Mouse (Mus musculus) cortical plate, adult 2 months (tissue): ENCODE measurements around the gene Tubgcp3. TPM values are rescaled to one million over a fixed set of nuclear protein-coding genes. Genes with fewer than 3 reads are reported as not detected.
"Not testable (repeated sequence)": the region's sequence is repeated elsewhere in the genome, so short reads cannot be mapped to it uniquely, and the experiment has no call there.

Experiments used
- H3K27ac ChIP-seq: fragments of 200-500 bp; 2 replicates; pipeline ENCODE4 v1.5.1; 2012; ENCODE audit warnings: low read length, control low read depth, inconsistent platforms; ENCODE audit not compliant: insufficient read depth
- H3K4me1 ChIP-seq: fragments of 200-500 bp; 2 replicates; pipeline ENCODE4 v1.6.1; 2011; ENCODE audit warnings: low read length; ENCODE audit not compliant: control insufficient read depth, insufficient read depth
- H3K4me3 ChIP-seq: fragments of 200-500 bp; 2 replicates; pipeline ENCODE4 v1.5.1; 2011; ENCODE audit warnings: mild to moderate bottlenecking, low read length, control low read depth; ENCODE audit not compliant: insufficient read depth
- CTCF ChIP-seq: fragments of 200-500 bp; IDR thresholded peaks from 2 replicates; pipeline ENCODE4 v1.5.1; 2011; ENCODE audit warnings: mild to moderate bottlenecking, control low read depth, low read length; ENCODE audit not compliant: insufficient read depth; ENCODE audit errors: extremely low read depth
- POLR2A ChIP-seq: fragments of 200-500 bp; IDR thresholded peaks from 2 replicates; pipeline ENCODE4 v1.6.1; 2011; ENCODE audit warnings: mild to moderate bottlenecking, low read length, control low read depth; ENCODE audit not compliant: insufficient read depth; ENCODE audit errors: extremely low read depth
- polyA plus RNA-seq: library from polyadenylated mRNA; depleted of rRNA; stranded (reverse); fragments of >200 nt; gene quantifications from 2 replicates; pipeline ENCODE4 v1.2.3, GENCODE M21; 2012

Tubgcp3 gene
- polyA plus RNA-seq, 1 experiment: 52.7 TPM

DNA sequence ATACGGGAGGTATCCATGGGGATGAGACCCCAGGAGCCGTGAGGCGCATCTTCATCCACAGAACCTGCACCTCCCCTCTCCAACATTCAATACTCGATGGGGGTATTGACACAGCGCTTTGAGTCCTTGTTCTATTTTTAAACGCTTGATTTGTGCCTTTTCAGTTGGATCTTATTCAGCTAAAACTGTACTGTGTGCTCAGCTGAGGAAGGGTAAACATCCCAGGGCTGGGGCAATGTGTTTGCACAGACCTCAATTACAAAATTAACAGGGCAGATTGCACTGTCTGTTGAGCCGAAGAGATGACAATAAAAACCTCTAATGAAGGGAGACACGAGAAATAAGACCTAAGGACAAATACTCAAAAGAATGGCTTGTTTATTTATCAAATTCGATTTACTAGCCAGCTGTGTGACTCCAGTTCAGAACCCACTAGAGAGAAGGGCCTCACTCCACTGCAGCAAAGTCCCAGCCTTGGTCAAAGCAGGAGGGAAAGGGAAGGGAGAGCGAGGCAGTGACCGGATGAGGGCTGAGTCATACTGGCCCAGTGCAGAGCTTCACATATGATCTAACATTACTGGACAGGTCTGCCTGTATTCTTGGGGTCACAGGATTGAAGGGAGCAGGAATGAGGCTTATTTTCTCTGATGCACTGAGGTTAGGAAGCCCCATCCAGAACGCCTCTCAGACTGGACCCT is 62.1 kb downstream of the Tubgcp3 start:
- Histone ChIP-seq H3K27ac (no peak overlapping the region), H3K4me1 (no peaks in the 10 kb centered on the region), H3K4me3 (no peak overlapping the region)
- no peak for TF ChIP-seq CTCF
- no peak for TF ChIP-seq POLR2A

DNA sequence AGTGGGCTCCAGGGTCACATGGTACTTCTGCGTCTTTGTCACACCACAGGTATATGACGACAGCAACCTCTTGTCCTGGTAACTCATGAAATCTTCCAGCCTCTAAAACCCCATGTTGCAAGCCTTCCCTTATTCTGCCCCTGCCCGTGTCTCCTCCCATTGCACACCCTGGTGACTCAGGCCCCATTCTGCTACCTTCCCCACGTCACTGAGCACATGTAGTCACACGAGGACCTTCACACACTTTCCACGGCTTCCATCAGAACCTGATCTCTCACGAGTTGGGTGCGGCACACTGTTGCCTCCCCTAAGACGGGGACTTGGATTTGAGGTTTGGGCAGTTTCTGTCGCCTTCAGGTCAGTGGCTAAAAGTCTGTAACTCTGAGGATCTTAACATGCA is 63.2 kb downstream of the Tubgcp3 start:
- Histone ChIP-seq H3K27ac (no peak overlapping the region), H3K4me1 (no peaks in the 10 kb centered on the region), H3K4me3 (no peak overlapping the region)
- TF ChIP-seq CTCF: no peak

DNA sequence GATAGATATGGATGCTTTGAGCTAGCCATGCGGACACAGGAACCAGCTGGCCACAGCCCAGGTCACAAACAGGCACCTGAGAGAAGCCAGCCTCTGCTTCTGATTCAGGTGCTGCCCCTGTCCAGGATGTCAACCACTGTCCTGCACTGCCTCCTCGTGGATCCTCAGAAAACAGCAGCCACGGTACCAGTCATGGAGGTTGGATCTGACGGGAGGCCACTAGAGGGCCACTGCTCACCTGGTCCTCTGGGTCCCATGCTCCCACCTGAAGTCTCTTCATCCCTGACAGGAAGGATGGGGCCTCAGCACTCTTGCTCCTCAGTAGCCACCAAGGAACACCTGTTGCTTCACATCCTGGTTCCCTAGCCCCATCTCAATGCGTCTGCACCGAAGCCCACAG is 64.8 kb downstream of the Tubgcp3 start:
- Histone ChIP-seq H3K27ac (no peak overlapping the region), H3K4me3 (no peak overlapping the region), H3K4me1 (no peaks in the 10 kb centered on the region)
- TF ChIP-seq POLR2A: no peak
- peak; percentile 100 for TF ChIP-seq CTCF

DNA sequence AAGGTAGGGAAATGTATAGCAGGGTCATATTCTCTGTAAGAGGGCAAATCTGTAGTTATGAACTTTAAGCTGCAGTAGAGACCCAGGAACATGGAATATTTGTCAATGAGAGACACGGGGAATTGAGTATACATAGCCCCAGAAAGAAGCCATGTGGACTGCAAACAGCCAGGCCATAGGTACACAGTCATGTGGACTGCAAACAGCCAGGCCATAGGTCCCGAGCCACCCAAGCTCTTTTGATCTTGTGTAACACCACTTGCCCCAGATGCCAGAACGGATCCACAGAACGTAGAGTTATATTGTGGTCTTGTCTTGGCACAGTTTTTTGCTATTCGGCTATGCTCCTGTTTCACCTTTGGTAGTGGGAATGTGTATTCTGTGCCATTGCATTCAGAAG is 88.3 kb downstream of the Tubgcp3 start:
- Histone ChIP-seq H3K4me3 (no peak overlapping the region), H3K4me1 (no peaks in the 10 kb centered on the region), H3K27ac (no peak overlapping the region)
- TF ChIP-seq CTCF (no peak), POLR2A (no peak)

DNA sequence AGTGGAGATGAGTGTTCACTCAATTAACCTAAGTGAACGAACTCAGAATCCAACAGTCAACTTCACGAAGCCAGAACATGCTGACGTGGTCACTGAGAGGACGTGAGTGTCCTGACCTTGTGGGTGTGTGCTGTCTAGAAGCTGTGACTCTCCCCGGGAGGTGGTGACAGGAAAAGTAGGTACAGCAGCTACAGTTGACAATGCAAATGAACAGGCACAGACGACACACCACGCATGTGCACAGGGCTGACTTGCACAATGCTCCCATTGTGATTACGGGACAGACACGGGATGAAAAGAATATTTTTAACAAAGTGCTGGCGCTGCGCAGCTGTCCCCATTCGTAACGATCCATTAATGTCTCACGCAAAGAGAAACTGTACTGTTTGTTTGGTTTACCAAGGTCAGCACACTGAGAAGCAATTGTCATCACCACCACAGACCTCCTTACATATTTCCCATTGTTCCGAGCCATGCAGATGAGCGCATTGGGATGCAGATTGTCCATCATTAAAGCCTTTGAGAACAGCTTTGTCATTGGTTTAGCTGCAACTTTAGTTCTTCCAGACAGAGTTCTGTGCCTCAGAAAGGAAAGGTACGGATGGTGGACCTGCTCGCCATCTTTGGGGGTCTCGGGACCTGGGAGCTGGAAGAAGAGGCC is 92.6 kb downstream of the Tubgcp3 start:
- H3K4me1 ChIP-seq, H3K27ac ChIP-seq: not testable (repeated sequence)

DNA sequence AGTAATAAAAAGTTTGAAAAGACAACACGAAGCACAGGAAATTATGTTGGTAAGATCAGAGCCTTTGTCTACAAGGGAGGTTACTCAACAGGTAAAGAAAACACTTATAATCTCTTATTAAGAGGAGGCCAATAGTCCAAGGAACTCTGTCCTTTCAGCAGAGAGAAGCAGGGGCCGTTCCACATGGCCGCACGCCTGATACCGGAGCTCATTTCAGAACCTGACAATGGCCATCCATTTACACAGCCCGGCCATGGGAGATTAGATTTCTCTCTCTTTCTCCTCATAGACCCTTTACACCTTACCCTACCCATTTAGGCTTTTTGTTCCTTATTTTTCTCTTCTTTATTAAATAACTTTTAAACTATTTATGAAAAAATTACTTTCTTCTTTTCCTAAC is 95.3 kb downstream of the Tubgcp3 start:
- Histone ChIP-seq H3K27ac (no peak overlapping the region), H3K4me1 (no peaks in the 10 kb centered on the region), H3K4me3 (no peak overlapping the region)
- TF ChIP-seq POLR2A (no peak), CTCF (no peak)

More for the DNA sequence above, 92.6 kb downstream of the Tubgcp3 start:
- not testable (repeated sequence) for H3K4me3 ChIP-seq

DNA sequence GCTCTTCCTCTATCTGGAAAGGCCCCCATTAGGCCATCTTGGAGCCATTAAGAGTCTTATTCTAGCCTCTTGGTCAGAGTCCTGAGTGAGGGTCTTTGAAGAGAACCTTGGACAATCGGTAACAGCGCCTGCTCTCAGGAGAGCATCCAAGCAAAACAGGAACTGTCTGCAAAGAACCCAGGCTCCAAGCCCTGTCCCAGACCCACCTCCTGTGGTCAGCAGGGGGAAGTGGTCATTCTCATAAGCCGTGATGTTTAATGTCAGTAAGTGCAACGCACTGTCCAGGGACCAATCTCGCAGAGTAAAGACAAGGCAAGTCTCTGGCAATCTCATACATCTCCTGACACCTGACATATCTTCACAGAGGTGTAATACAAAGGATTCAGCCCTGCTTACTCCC is 96.0 kb downstream of the Tubgcp3 start:
- TF ChIP-seq CTCF (no peak), POLR2A (no peak)
- Histone ChIP-seq H3K4me3 (no peak overlapping the region), H3K4me1 (no peaks in the 10 kb centered on the region), H3K27ac (no peak overlapping the region)

DNA sequence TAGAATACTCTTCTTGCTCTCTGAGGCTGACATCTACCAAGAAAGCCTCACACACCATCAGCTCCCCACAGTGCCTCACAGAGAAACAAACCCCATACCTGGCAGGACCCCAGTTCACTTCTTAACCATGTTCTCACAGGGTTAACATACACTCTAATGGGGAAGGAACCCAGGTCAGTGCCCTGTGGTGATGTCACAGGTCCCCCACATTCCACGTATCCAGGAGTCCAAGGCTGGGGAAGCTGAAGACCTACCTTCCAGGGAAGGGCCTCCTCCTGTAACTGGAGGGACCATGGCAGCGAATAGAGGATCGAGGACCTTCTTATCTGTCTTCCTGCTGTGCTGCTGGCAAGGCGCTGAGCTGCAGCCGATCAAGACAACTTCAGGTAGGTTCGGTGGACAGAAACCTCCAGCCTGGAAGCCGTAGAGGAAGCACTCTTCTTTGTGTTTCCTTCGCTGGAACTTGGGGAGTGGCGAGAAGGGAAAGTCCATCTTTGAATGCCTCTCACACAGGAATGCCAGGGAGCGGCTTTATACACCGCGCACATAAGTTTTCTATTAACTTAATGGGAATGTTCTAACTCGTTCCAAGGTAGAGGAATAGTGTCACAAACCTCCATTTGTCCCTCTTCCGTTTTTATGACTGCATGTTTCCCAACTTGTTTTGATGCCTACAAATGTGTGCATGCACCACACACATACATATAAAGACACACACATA is 99.1 kb downstream of the Tubgcp3 start, which contains the start of gene Spaca7:
Gene Spaca7, plus strand, starts transcription at position 216 of the 721 bp plus-strand sequence.
- H3K4me3 ChIP-seq: no peak within 1 kb of the TSS
- TF ChIP-seq CTCF: no peak
- TF ChIP-seq POLR2A: no peak
- H3K27ac ChIP-seq: no peak within 1 kb of the TSS
- H3K4me1 ChIP-seq: no peaks in the 10 kb centered on the region

DNA sequence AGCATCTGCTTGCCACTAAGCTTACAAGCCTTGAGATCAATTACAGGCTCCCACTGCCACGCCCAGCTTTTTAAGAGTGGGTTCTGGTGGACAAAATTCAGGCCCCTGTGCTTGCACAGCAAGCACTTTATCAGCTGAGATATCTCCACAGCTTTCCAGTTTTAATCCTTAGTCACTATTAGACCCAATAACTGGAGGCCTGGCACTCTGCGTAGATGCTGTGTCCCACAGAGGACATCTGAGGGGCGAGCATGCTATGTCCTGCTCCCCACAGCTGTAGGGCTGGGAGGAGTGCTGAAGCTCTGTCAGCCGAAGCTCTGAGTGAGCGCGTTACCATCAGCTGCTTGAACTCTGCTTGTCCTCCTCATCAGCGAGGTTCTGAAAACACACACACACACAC is 105.5 kb downstream of the Tubgcp3 start:
- no peak overlapping the region for H3K27ac ChIP-seq
- no peaks in the 10 kb centered on the region for H3K4me1 ChIP-seq
- TF ChIP-seq CTCF (no peak), POLR2A (no peak)
- no peak overlapping the region for H3K4me3 ChIP-seq

DNA sequence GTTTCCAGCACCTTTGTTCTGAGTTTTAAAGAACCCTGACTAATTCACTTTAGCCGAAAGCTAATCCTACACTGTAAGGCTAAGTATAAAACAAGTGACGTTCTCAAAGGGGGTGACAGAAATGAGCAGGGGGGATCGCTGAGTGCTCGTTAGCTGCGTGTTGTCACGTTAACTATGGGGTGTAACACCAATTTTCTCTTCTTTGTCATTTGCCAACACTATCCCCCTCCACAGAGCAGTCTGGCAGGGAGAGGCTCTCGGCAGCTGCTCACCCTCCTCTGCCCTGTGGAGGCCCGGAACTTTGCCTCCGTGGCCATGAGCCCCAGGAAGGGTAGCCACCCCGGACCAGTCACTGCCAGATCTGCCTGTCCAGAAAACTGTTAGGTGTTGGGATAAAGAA is 106.6 kb downstream of the Tubgcp3 start:
- Histone ChIP-seq H3K4me3 (no peak overlapping the region), H3K4me1 (no peaks in the 10 kb centered on the region), H3K27ac (no peak overlapping the region)
- TF ChIP-seq POLR2A: no peak
- TF ChIP-seq CTCF: no peak
